Mouse (Mus musculus): ENCODE results near the gene Thada. TPM values are rescaled to one million over a fixed set of nuclear protein-coding genes. Genes with fewer than 3 reads are reported as not detected.

Gene Thada
- polyA plus RNA-seq, 1 experiment from 2014 or later, result 10.3 TPM

DNA sequence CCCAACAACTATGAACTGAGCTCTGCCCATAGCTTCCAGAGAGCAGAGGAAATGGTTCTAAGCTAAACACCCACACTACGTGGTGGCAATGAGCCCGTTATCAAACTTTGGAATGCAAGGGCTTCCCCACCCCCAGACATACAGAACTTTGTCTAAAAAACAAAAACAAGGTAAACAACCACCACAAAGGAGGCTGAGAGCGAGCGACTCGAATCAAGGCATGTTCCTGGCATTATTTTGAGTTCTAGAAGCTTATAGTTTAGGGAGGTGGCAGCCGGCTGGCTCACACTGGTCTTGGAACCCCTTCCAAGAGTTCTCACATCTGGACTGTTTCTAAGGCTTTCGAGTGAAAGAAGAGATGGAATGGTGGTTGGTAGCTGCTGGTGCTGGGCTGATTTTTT is 281.0 kb downstream of the Thada start:
- 10% methylated on average over 7 of the region's 7 CpGs for WGBS
- peak; percentile 41 for DNase-seq (ENCODE audit: low spot score)
- peaks cover 4% of the 10 kb centered on the region; the same call in 1 of the 2 replicates for H3K27me3 ChIP-seq (ENCODE audit: low read depth, poor library complexity, severe bottlenecking)
- H3K27ac ChIP-seq (replicated peaks), result peak overlapping the region; percentile 94
- H3K4me1 ChIP-seq, result peaks cover 74% of the 10 kb centered on the region
- H3K4me3 ChIP-seq, result peak overlapping the region; percentile 95
- no peaks in the 10 kb centered on the region for H3K9me3 ChIP-seq (replicated peaks)
- peaks cover 21% of the 10 kb centered on the region for H3K36me3 ChIP-seq

DNA sequence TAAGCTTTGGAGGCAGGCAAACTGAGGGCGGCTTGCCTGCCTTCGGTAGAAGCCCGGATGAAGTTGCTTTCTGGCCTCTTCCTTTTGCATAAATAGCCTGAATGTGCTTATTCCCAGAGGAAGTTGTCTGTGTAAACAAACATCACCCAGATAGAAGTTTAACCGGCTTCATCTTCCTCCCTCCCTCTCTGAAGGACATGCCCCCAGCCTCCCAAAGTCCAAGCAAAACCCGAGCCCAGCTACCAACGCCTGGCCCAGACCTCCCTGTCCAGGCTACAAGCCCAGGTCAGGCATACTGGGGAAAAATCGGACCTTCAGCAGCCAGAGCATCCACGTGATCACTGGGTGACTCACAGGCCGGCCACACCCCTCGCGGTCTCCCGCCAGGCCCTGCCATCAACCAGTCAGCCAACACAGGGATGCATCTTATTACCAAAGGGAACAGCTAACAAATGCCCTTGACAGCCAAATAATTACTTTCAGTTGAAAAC is 282.7 kb downstream of the Thada start:
- Histone ChIP-seq H3K4me1 (peaks cover 59% of the 10 kb centered on the region), H3K27me3 (ENCODE audit: low read depth, poor library complexity, severe bottlenecking) (no peaks in the 10 kb centered on the region), H3K4me3 (peak overlapping the region; percentile 39), H3K27ac (replicated peaks) (peak overlapping the region; percentile 79), H3K9me3 (replicated peaks) (no peaks in the 10 kb centered on the region), H3K36me3 (peaks cover 21% of the 10 kb centered on the region)
- peak; percentile 85 for DNase-seq (ENCODE audit: low spot score)
- 6% methylated on average over 12 of the region's 12 CpGs for WGBS

GRCm38 (mm10) chr17:84182311-84183271 is 283.4 kb downstream of the Thada start:
- Histone ChIP-seq H3K4me1 (peaks cover 59% of the 10 kb centered on the region), H3K9me3 (replicated peaks) (no peaks in the 10 kb centered on the region), H3K4me3 (peak overlapping the region; percentile 39), H3K27ac (replicated peaks) (peak overlapping the region; percentile 79), H3K36me3 (peaks cover 21% of the 10 kb centered on the region), H3K27me3 (ENCODE audit: low read depth, poor library complexity, severe bottlenecking) (no peaks in the 10 kb centered on the region)
- WGBS, result 42% methylated on average over 15 of the region's 16 CpGs
- peak; percentile 51 for DNase-seq (ENCODE audit: low spot score)

DNA sequence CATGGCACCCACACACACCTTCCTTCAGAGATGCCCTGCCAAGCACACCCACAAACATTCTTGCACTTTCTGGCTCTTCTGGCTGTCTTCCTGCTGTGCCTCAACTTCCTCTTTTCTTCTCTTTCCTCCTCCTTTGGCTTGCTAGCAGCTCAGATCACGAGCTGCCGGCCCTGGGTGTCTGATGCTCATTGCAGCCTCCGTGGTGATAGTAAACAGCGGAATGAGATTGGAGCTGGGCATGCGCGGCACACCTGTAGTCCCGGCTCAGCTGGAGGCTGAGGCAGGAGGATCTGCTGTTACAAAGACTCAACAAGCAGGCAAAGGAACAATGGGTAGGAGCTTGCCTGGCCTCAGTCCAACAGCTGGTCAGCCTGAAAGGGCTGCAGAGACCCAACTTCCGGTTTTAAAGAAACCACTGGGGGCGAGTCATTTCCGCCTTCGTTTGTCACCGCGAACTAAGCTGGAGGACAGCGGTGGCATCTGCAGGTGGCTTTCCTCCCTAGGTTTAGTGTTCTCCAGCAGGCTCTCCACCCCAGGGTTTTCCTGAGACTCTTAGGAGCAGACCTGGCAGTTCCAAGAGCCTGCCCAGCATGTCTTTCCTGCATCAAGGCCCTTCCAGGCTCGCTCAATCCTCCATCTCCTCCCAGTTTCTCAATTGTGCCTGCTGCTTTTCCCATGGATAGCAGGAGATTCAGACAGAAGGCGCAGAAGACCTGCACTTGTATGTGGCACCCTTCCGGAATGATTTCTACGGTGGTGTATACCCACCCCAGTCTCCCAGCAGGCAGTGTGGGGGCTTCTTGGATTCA is 284.3 kb downstream of the Thada start:
- Histone ChIP-seq H3K9me3 (replicated peaks) (no peaks in the 10 kb centered on the region), H3K4me1 (peaks cover 59% of the 10 kb centered on the region), H3K4me3 (0 out of 2 replicates have a peak overlapping the region, but pooled peaks have one; percentile 3), H3K27me3 (ENCODE audit: low read depth, poor library complexity, severe bottlenecking) (no peaks in the 10 kb centered on the region), H3K36me3 (peaks cover 19% of the 10 kb centered on the region), H3K27ac (replicated peaks) (peak overlapping the region; percentile 79)
- DNase-seq (ENCODE audit: low spot score), result no peak
- 68% methylated on average over 18 of the region's 18 CpGs for WGBS

- H3K4me1 ChIP-seq, result peaks cover 51% of the 10 kb centered on the region
- no peaks in the 10 kb centered on the region for H3K27me3 ChIP-seq (ENCODE audit: low read depth, poor library complexity, severe bottlenecking)
- no peaks in the 10 kb centered on the region for H3K9me3 ChIP-seq (replicated peaks)
- WGBS, result 50% methylated on average over 11 of the region's 11 CpGs
- peak overlapping the region; percentile 52; the same call in 1 of the 2 replicates for H3K27ac ChIP-seq (replicated peaks)
- DNase-seq (ENCODE audit: low spot score), result no peak
- H3K4me3 ChIP-seq, result no peak overlapping the region
- peaks cover 11% of the 10 kb centered on the region for H3K36me3 ChIP-seq
These were observed 285.1 kb downstream of the Thada start for GRCm38 (mm10) chr17:84180715-84181501.

- Histone ChIP-seq H3K36me3 (peaks cover 8% of the 10 kb centered on the region), H3K4me3 (no peak overlapping the region), H3K27ac (replicated peaks) (no peak overlapping the region), H3K4me1 (peaks cover 46% of the 10 kb centered on the region), H3K27me3 (ENCODE audit: low read depth, poor library complexity, severe bottlenecking) (no peaks in the 10 kb centered on the region), H3K9me3 (replicated peaks) (peaks cover 8% of the 10 kb centered on the region)
- WGBS, result 89% methylated on average over 4 of the region's 4 CpGs
- DNase-seq (ENCODE audit: low spot score), result no peak
These were observed 286.0 kb downstream of the Thada start for GRCm38 (mm10) chr17:84179973-84180365.

DNA sequence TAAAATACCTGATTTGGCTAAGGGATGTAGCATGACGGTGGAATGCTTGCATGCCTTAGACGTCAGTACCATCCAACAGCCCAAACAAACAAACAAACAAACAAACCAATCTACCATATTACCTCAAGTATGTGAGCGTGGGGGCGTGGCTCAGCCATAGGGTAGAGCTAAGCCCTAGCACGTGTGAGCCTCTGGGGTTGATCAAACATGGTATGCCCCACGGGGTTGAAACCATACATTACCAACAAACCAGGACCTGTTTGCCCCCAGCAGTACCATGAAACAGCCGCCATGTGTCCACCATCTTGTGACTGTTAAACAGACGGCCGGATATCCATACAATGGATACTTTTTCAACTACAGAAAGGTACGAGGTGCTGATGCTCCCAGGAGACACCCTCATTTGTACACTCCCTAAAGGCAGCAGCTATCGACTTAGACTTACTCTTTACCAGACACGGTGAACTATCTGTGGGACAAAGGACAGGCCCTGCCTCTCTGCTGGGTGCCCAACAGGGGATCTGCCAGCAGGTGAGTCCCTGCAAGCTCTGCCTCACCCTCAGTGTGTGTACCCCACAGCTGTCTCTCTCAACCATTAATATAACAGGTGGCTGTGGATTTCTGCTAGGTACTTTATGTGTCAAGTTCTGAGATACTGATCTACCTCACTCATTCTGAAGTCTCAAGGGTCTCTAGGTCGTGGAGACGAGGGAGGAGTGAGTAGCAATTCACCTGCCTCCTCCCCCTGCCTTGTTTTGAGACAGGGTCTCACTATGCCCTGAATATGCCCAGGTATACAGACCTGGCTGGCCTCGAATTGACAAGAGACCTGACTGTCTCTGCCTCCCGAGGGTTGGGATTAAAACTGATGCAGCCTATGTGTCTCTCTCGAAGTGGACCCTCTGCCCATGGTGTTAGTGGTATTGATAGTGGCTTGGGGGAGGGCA is 286.7 kb downstream of the Thada start:
- 88% methylated on average over 17 of the region's 17 CpGs for WGBS
- H3K36me3 ChIP-seq, result 0 out of 2 replicates have a peak, but pooled peaks cover 5% of the 10 kb centered on the region
- no peak overlapping the region for H3K4me3 ChIP-seq
- no peak for DNase-seq (ENCODE audit: low spot score)
- H3K27ac ChIP-seq (replicated peaks), result no peak overlapping the region
- H3K27me3 ChIP-seq (ENCODE audit: low read depth, poor library complexity, severe bottlenecking), result no peaks in the 10 kb centered on the region
- peaks cover 8% of the 10 kb centered on the region for H3K9me3 ChIP-seq (replicated peaks)
- H3K4me1 ChIP-seq, result peaks cover 43% of the 10 kb centered on the region

- 45% methylated on average over 8 of the region's 8 CpGs for WGBS
- peaks cover 30% of the 10 kb centered on the region for H3K4me1 ChIP-seq
- DNase-seq (ENCODE audit: low spot score), result no peak
- 0 out of 2 replicates have a peak, but pooled peaks cover 5% of the 10 kb centered on the region for H3K36me3 ChIP-seq
- H3K27ac ChIP-seq (replicated peaks), result no peak overlapping the region; the same call in 1 of the 2 replicates
- peaks cover 8% of the 10 kb centered on the region for H3K9me3 ChIP-seq (replicated peaks)
- H3K4me3 ChIP-seq, result no peak overlapping the region
- H3K27me3 ChIP-seq (ENCODE audit: low read depth, poor library complexity, severe bottlenecking), result no peaks in the 10 kb centered on the region
These were observed 288.5 kb downstream of the Thada start for GRCm38 (mm10) chr17:84177481-84177880.

DNA sequence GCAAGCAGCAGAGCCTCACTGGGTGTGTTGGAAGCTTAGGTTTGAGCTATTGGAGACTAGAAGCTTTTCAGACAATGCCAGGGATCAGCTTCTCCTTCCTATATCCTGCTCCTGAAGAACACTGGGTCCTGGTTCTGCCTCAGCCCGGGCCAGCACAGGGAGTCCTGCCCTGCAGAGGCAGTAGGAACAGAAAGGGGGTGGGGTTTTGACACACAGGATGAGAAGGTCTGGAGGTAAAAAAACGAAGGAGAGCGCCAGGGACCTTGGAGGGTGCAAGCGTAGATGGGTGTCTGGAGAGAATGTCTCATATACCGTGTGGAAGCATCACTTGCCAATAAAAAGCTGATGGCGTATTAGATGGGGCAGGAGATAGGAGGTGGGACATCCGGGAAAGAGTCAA is 289.6 kb downstream of the Thada start:
- H3K36me3 ChIP-seq, result 0 out of 2 replicates have a peak, but pooled peaks cover 5% of the 10 kb centered on the region
- no peak overlapping the region for H3K4me3 ChIP-seq
- WGBS, result 87% methylated on average over 7 of the region's 7 CpGs
- no peaks in the 10 kb centered on the region for H3K27me3 ChIP-seq (ENCODE audit: low read depth, poor library complexity, severe bottlenecking)
- H3K27ac ChIP-seq (replicated peaks), result no peak overlapping the region
- peaks cover 20% of the 10 kb centered on the region for H3K4me1 ChIP-seq
- no peak for DNase-seq (ENCODE audit: low spot score)
- peaks cover 8% of the 10 kb centered on the region for H3K9me3 ChIP-seq (replicated peaks)

- WGBS, result 95% methylated on average over 17 of the region's 17 CpGs
- H3K4me1 ChIP-seq, result peaks cover 9% of the 10 kb centered on the region
- H3K4me3 ChIP-seq, result no peak overlapping the region
- DNase-seq (ENCODE audit: low spot score), result no peak
- no peaks in the 10 kb centered on the region for H3K27me3 ChIP-seq (ENCODE audit: low read depth, poor library complexity, severe bottlenecking)
- H3K36me3 ChIP-seq, result 0 out of 2 replicates have a peak, but pooled peaks cover 5% of the 10 kb centered on the region
- no peak overlapping the region for H3K27ac ChIP-seq (replicated peaks)
- peaks cover 8% of the 10 kb centered on the region for H3K9me3 ChIP-seq (replicated peaks)
These were observed 290.8 kb downstream of the Thada start for GRCm38 (mm10) chr17:84175196-84175595.

GRCm38 (mm10) chr17:84167377-84167776 is 298.6 kb downstream of the Thada start:
- Histone ChIP-seq H3K4me1 (peaks cover 5% of the 10 kb centered on the region; the same call in 1 of the 2 replicates), H3K9me3 (replicated peaks) (no peaks in the 10 kb centered on the region), H3K4me3 (no peak overlapping the region), H3K27me3 (ENCODE audit: low read depth, poor library complexity, severe bottlenecking) (no peaks in the 10 kb centered on the region), H3K27ac (replicated peaks) (no peak overlapping the region), H3K36me3 (no peaks in the 10 kb centered on the region)
- no peak for DNase-seq (ENCODE audit: low spot score)
- 84% methylated on average over 4 of the region's 4 CpGs for WGBS
